ENCODE assay signal across 20 mouse cellular contexts in genomic region chr1:111020434-111021060, GRCm38 (mm10). TPM values are rescaled to one million over a fixed set of nuclear protein-coding genes. Genes with fewer than 3 reads are reported as not detected.
DNase-seq lines count a peak whose midpoint lies in the region; ATAC-seq lines count a peak whose summit lies in the region.
"Had no signal": no experiment of that assay in that cellular context is flagged by ENCODE, and none has a peak within 500 bp of the region (broad histone marks: within the 10 kb centered on the region; RNA-seq: fewer than 3 reads in every experiment).

No protein-coding gene starts in this region.

- no peak overlapping the region for H3K4me2 ChIP-seq in midbrain, embryonic 14.5 days (ENCODE audit: low read length)
- no peak overlapping the region for H3K4me2 ChIP-seq in midbrain, embryonic 16.5 days (ENCODE audit: low read length)
- H3K4me2 ChIP-seq in kidney, embryonic 15.5 days: no peak overlapping the region
- H3K4me2 ChIP-seq: embryonic facial prominence, embryonic 12.5 days; limb, embryonic 15.5 days; midbrain, embryonic 12.5 days; neural tube, embryonic 12.5 days had no signal

- WGBS in midbrain, embryonic 14.5 days: 32% methylated on average over 3 of the region's 3 CpGs
- WGBS in midbrain, embryonic 16.5 days: 36% methylated on average over 3 of the region's 3 CpGs
- WGBS in limb, embryonic 10.5 days: 27% methylated on average over 3 of the region's 3 CpGs
- 55% methylated on average over 3 of the region's 3 CpGs for WGBS in kidney, embryonic 15.5 days

- no peak overlapping the region for H3K4me3 ChIP-seq in midbrain, embryonic 14.5 days (replicated peaks; ENCODE audit: low read depth, low read length)
- no peak overlapping the region for H3K4me3 ChIP-seq in midbrain, embryonic 16.5 days (ENCODE audit: low read depth, low read length)
- no peak overlapping the region for H3K4me3 ChIP-seq in limb, embryonic 10.5 days
- H3K4me3 ChIP-seq in kidney, embryonic 15.5 days (replicated peaks): no peak overlapping the region
- H3K4me3 ChIP-seq: embryonic facial prominence, embryonic 12.5 days; heart, embryonic 10.5 days; limb, embryonic 15.5 days; midbrain, embryonic 12.5 days; neural tube, embryonic 12.5 days had no signal

- H3K9me3 ChIP-seq in midbrain, embryonic 14.5 days (ENCODE audit: control insufficient read depth, low read length): no peaks in the 10 kb centered on the region
- H3K9me3 ChIP-seq in midbrain, embryonic 16.5 days (replicated peaks; ENCODE audit: control insufficient read depth, low read length, poor library complexity, severe bottlenecking): no peaks in the 10 kb centered on the region
- no peaks in the 10 kb centered on the region for H3K9me3 ChIP-seq in limb, embryonic 10.5 days (replicated peaks)
- no peaks in the 10 kb centered on the region for H3K9me3 ChIP-seq in kidney, embryonic 15.5 days (replicated peaks)
- H3K9me3 ChIP-seq: embryonic facial prominence, embryonic 12.5 days; heart, embryonic 10.5 days; limb, embryonic 15.5 days; midbrain, embryonic 12.5 days; neural tube, embryonic 12.5 days had no signal

- H3K36me3 ChIP-seq in midbrain, embryonic 14.5 days (ENCODE audit: control insufficient read depth, insufficient read depth, low read length): no peaks in the 10 kb centered on the region
- no peaks in the 10 kb centered on the region for H3K36me3 ChIP-seq in midbrain, embryonic 16.5 days (ENCODE audit: control insufficient read depth, insufficient read depth, low read length)
- no peaks in the 10 kb centered on the region for H3K36me3 ChIP-seq in limb, embryonic 10.5 days
- H3K36me3 ChIP-seq in kidney, embryonic 15.5 days: no peaks in the 10 kb centered on the region
- H3K36me3 ChIP-seq: embryonic facial prominence, embryonic 12.5 days; heart, embryonic 10.5 days; limb, embryonic 15.5 days; midbrain, embryonic 12.5 days; neural tube, embryonic 12.5 days had no signal

- H3K9ac ChIP-seq in midbrain, embryonic 14.5 days (replicated peaks; ENCODE audit: low read length): no peak overlapping the region
- no peak overlapping the region for H3K9ac ChIP-seq in midbrain, embryonic 16.5 days (ENCODE audit: low read depth, low read length)
- H3K9ac ChIP-seq in kidney, embryonic 15.5 days: no peak overlapping the region
- H3K9ac ChIP-seq: embryonic facial prominence, embryonic 12.5 days; limb, embryonic 15.5 days; midbrain, embryonic 12.5 days; neural tube, embryonic 12.5 days had no signal

- ATAC-seq in midbrain, embryonic 14.5 days (ENCODE audit: low FRiP score, low TSS enrichment): no peak
- ATAC-seq in midbrain, embryonic 16.5 days: no peak
- ATAC-seq in kidney, embryonic 15.5 days (replicated peaks; ENCODE audit: low FRiP score): no peak
- ATAC-seq: Patski had no signal

- no peaks in the 10 kb centered on the region for H3K27me3 ChIP-seq in midbrain, embryonic 14.5 days (ENCODE audit: control insufficient read depth, insufficient read depth, low read length)
- no peaks in the 10 kb centered on the region for H3K27me3 ChIP-seq in midbrain, embryonic 16.5 days (ENCODE audit: control insufficient read depth, insufficient read depth, low read depth, low read length)
- no peaks in the 10 kb centered on the region for H3K27me3 ChIP-seq in limb, embryonic 10.5 days (ENCODE audit: low read depth, poor library complexity, severe bottlenecking)
- H3K27me3 ChIP-seq in kidney, embryonic 15.5 days: no peaks in the 10 kb centered on the region
- H3K27me3 ChIP-seq: embryonic facial prominence, embryonic 12.5 days; limb, embryonic 15.5 days; midbrain, embryonic 12.5 days; neural tube, embryonic 12.5 days; Patski had no signal

- H3K27ac ChIP-seq in midbrain, embryonic 14.5 days (replicated peaks; ENCODE audit: low read depth, low read length): no peak overlapping the region
- H3K27ac ChIP-seq in midbrain, embryonic 16.5 days (ENCODE audit: low read length): no peak overlapping the region
- H3K27ac ChIP-seq in limb, embryonic 10.5 days: peak overlapping the region; percentile 61
- H3K27ac ChIP-seq in kidney, embryonic 15.5 days: no peak overlapping the region
- H3K27ac ChIP-seq: embryonic facial prominence, embryonic 12.5 days; heart, embryonic 10.5 days; limb, embryonic 15.5 days; midbrain, embryonic 12.5 days; neural tube, embryonic 12.5 days had no signal

- no peaks in the 10 kb centered on the region for H3K4me1 ChIP-seq in midbrain, embryonic 14.5 days (ENCODE audit: control insufficient read depth, insufficient read depth, low read length)
- H3K4me1 ChIP-seq in midbrain, embryonic 16.5 days (ENCODE audit: control insufficient read depth, insufficient read depth, low read length): no peaks in the 10 kb centered on the region
- peaks cover 13% of the 10 kb centered on the region for H3K4me1 ChIP-seq in limb, embryonic 10.5 days
- H3K4me1 ChIP-seq in kidney, embryonic 15.5 days: no peaks in the 10 kb centered on the region
- H3K4me1 ChIP-seq: heart, embryonic 10.5 days; limb, embryonic 15.5 days; midbrain, embryonic 12.5 days; neural tube, embryonic 12.5 days had no signal

- peak; percentile 2 to 10 for DNase-seq in frontal cortex, adult 2 months (ENCODE audit: extremely low spot score in 1 of 2, low spot score in 1 of 2)
- no peak for DNase-seq in frontal cortex, postnatal 14 days (ENCODE audit: low spot score in 2 of 2)
- DNase-seq in midbrain, embryonic 14.5 days: peak; percentile 2
- DNase-seq in embryo, embryonic 11.5 days (ENCODE audit: low read depth, low spot score): peak; percentile 0
- peak; percentile 39 for DNase-seq in limb, embryonic 10.5 days (ENCODE audit: low spot score)
- no peak for DNase-seq in adrenal gland, postnatal 4 days (ENCODE audit: low spot score in 2 of 2)
- DNase-seq: B cell, adult 2 months; cerebellum, adult 11 months; gastrocnemius, postnatal 25 days; heart, postnatal 14 days; lung, adult 18-20 months; lung, postnatal 36 days had no signal

RNA-seq across cellular contexts. Expression of gene Cdh19, which starts 43.2 kb away (rescaled TPM):
- polyA plus RNA-seq in frontal cortex, adult 2 months (2012; rRNA removed): 7.7 and 9.8 TPM in 2 replicates
- 0.21 TPM in 1 of 2 replicates, not detected in the other for polyA plus RNA-seq in midbrain, embryonic 14.5 days (2014; fragmentation: Nextera tagmentation; extraction: Ambion mirVana)
- 0.10 and 0.11 TPM in 2 replicates for polyA plus RNA-seq in midbrain, embryonic 16.5 days (2015; fragmentation: Nextera tagmentation; extraction: Ambion mirVana)
- 0.05 and 0.20 TPM in 2 replicates for polyA plus RNA-seq in limb, embryonic 10.5 days (2016; fragmentation: Nextera tagmentation; extraction: Ambion mirVana)
- polyA plus RNA-seq in kidney, embryonic 15.5 days (2015; fragmentation: Nextera tagmentation; extraction: Ambion mirVana): 0.29 and 0.31 TPM in 2 replicates
- 1 to 10 TPM; 4.7 TPM for total RNA-seq in adrenal gland, postnatal 4 days (2021)
- polyA plus RNA-seq: Patski had no signal

Comparison
In these comparisons a context has a peak if more than half of its experiments do, and no peak if none do; other contexts are left out.
1. DNase-seq: peak in frontal cortex, adult 2 months (2 of 2), midbrain, embryonic 14.5 days (single experiment), embryo, embryonic 11.5 days (single experiment) and limb, embryonic 10.5 days (single experiment); none in frontal cortex, postnatal 14 days (0 of 2) and adrenal gland, postnatal 4 days (0 of 2).